Mouse (Mus musculus) macrophage (primary cell): ENCODE measurements around the gene Ap3b2. TPM values are rescaled to one million over a fixed set of nuclear protein-coding genes. Genes with fewer than 3 reads are reported as not detected.

Experiments used
- H3K27ac ChIP-seq: fragments of 350-480 bp; formaldehyde crosslinking; 2 replicates; pipeline ENCODE4 v1.9.0; 2021
- H3K36me3 ChIP-seq: fragments of 350-480 bp; formaldehyde crosslinking; 2 replicates; pipeline ENCODE4 v1.9.0; 2021; ENCODE audit errors: inconsistent target
- H3K4me3 ChIP-seq: fragments of 350-480 bp; formaldehyde crosslinking; 2 replicates; pipeline ENCODE4 v1.9.0; 2021; ENCODE audit errors: inconsistent target
- H3K79me2 ChIP-seq: fragments of 350-480 bp; formaldehyde crosslinking; 2 replicates; pipeline ENCODE4 v1.9.0; 2021; ENCODE audit errors: inconsistent target
- WGBS: methylation state at CpG from one replicate; pipeline ENCODE4 v1.1.7; 2026; ENCODE audit warnings: inconsistent platforms; ENCODE audit not compliant: missing documents; 5-methylcytosine and 5-hydroxymethylcytosine counted together
- polyA plus RNA-seq: library from polyadenylated mRNA; stranded (reverse); fragments of 250-400 nt; gene quantifications from 3 replicates; pipeline ENCODE4 v1.2.4, GENCODE M21; 2018; ENCODE audit warnings: inconsistent platforms

Gene Ap3b2
- polyA plus RNA-seq, 1 experiment from 2014 or later, result not detected

- H3K79me2 ChIP-seq, result no peaks in the 10 kb centered on the region
- H3K27ac ChIP-seq, result no peak overlapping the region
- H3K36me3 ChIP-seq, result no peaks in the 10 kb centered on the region
- WGBS, result 14% methylated on average over 81 of the region's 84 CpGs
- no peak overlapping the region for H3K4me3 ChIP-seq
These were observed 40.1 kb downstream of the Ap3b2 start for GRCm38 (mm10) chr7:81453443-81454274.

- no peaks in the 10 kb centered on the region for H3K36me3 ChIP-seq
- no peaks in the 10 kb centered on the region for H3K79me2 ChIP-seq
- WGBS, result 6% methylated on average over 21 of the region's 21 CpGs
- no peak overlapping the region for H3K4me3 ChIP-seq
- H3K27ac ChIP-seq, result no peak overlapping the region
These were observed 40.7 kb downstream of the Ap3b2 start for GRCm38 (mm10) chr7:81452971-81453441.

Other genes with a start within 250 kb of the Ap3b2 start
- 1,376 to 1,956 TPM (median 1,699 TPM) in 3 replicates for gene Rps17, start 148.7 kb downstream of the Ap3b2 start, polyA plus RNA-seq
- 8.8 to 18.0 TPM (median 11.7 TPM) in 3 replicates for gene Cpeb1, start 38.5 kb downstream of the Ap3b2 start, polyA plus RNA-seq
- not detected in 3 replicates for gene BC048679, start 4.4 kb upstream of the Ap3b2 start, polyA plus RNA-seq
- gene Fsd2, start 73.0 kb upstream of the Ap3b2 start, polyA plus RNA-seq, result 0.18 to 0.30 TPM (median 0.22 TPM) in 3 replicates
- gene Whamm, start 77.3 kb upstream of the Ap3b2 start, polyA plus RNA-seq, result 7.0 to 9.1 TPM (median 8.4 TPM) in 3 replicates
- not detected in 3 replicates for gene Homer2, start 213.6 kb upstream of the Ap3b2 start, polyA plus RNA-seq